Mouse (Mus musculus) lung, adult 2 months (tissue): ENCODE measurements around the gene Prl5a1.

Experiments
- CTCF ChIP-seq: fragments of 200-500 bp; IDR thresholded peaks from 2 replicates; pipeline ENCODE4 v1.5.1; 2011; ENCODE audit warnings: mild to moderate bottlenecking, low read length, control low read depth; ENCODE audit not compliant: insufficient read depth
- POLR2A ChIP-seq: fragments of 200-500 bp; IDR thresholded peaks from 2 replicates; pipeline ENCODE4 v1.6.1; 2011; ENCODE audit warnings: low read depth, mild to moderate bottlenecking, control low read depth, low read length, borderline replicate concordance; ENCODE audit errors: extremely low read depth

DNA sequence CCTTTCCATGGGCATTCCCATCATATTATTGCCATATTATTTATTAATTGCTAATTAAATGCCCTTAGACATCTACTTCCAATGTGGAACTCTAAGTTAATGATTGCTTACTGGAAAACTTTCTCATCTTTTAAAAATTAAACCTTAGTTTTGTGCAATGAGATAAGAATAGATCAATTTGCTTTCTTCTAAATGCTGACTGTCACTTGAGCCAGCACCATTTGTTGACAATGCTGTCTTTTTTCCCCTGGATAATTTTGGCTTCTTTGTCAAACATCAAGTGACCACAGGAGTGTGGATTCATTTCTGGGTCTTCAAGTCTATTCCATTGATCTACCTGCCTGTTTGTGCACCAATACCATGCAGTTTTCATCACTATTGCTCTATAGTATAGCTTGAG lies 46.1 kb upstream of the Prl5a1 start:
- TF ChIP-seq POLR2A (no peak), CTCF (no peak)
